Mouse (Mus musculus): ENCODE results near the gene Kcnj10.

DNA sequence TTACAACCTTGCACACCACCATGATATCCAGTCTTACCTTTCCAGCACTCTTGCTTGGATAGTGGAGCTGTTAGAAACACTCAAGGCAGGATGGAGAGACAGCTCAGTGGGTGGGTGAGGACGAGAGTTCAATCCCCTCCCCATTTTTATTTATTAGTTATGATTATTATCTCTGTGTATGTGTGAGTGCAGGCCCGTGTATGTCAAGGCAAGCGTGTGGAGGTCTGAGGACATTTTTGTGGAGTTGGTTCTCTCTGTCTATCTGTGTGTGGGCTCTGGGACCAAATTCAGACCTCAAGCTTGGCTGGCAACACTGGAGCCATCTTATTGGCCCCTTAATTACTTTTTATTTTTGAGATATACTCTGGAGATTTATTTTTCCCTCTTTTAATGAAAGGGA lies 77.6 kb downstream of the Kcnj10 start:
- no peak for TF ChIP-seq CTCF (IDR thresholded peaks at IDR 0.05)
- TF ChIP-seq POLR2A (IDR thresholded peaks at IDR 0.05; ENCODE audit: insufficient read depth, low read depth, low read length): no peak

All from heart, adult 2 months (tissue).